Mouse (Mus musculus): ENCODE results near the gene Grtp1. TPM values are rescaled to one million over a fixed set of nuclear protein-coding genes. Genes with fewer than 3 reads are reported as not detected.
"Not testable (repeated sequence)": the region's sequence is repeated elsewhere in the genome, so short reads cannot be mapped to it uniquely, and the experiment has no call there.

Grtp1 gene
- polyA plus RNA-seq, 1 experiment from 2014 or later: 15.7 TPM

DNA sequence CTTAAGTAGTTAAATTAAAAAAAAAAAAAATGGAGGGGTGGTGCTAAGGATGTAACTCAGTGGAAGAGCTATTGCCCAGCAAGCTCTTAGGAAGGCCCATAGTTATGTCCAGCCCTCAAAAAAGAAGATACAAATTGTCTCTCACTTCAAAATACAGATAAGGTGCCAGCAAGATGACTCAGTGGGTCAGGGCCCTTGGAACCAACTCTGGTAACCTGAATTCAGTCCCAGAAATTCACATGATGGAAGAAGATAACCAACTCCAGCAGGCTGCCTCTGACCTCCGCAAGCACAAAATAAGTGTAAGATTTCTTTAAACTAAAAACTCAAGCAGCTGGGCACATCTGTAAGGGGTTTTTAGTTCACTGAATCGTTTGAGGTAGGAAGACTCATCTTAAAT lies 51.9 kb downstream of the Grtp1 start:
- WGBS: 78% methylated on average over 2 of the region's 2 CpGs
- ATAC-seq (ENCODE audit: insufficient number of reproducible peaks, low FRiP score, low TSS enrichment, low read depth) (no peak), DNase-seq (ENCODE audit: low spot score) (no peak)
- no peaks in the 10 kb centered on the region for H3K27me3 ChIP-seq (ENCODE audit: control insufficient read depth, insufficient read depth, low read length)
- no peaks in the 10 kb centered on the region for H3K9me3 ChIP-seq (ENCODE audit: control insufficient read depth, low read length)
- no peak overlapping the region for H3K4me3 ChIP-seq (ENCODE audit: low read depth, low read length)
- H3K4me1 ChIP-seq (ENCODE audit: control insufficient read depth, insufficient read depth, low read length): no peaks in the 10 kb centered on the region
- no peak overlapping the region for H3K9ac ChIP-seq (ENCODE audit: low read length)
- peaks cover 19% of the 10 kb centered on the region; the same call in 1 of the 2 replicates for H3K36me3 ChIP-seq (ENCODE audit: control insufficient read depth, insufficient read depth, low read length)
- no peak overlapping the region for H3K27ac ChIP-seq (replicated peaks; ENCODE audit: low read depth, low read length)
- H3K4me2 ChIP-seq (ENCODE audit: low read depth, severe bottlenecking): no peak overlapping the region

DNA sequence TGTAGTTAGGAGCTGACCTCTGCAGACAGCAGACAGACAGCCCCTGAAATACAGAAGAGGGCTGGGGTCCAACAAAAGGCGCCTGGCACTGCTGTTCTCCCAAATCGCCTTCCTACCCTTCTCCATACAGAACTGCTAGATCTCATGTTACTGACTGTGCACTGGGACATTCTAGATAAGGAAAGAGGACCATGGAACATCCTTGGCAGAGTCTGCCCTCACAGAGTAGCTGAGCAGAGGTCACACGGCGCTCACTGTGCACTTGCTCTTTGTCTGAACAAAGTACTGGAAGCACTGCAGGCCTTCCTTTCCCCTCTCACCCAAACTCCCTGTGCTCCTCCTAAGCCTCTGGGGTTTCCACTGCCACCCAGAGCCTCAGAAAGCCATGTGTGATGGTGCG lies 58.7 kb downstream of the Grtp1 start:
- Histone ChIP-seq H3K27ac (replicated peaks; ENCODE audit: low read depth, low read length) (no peak overlapping the region), H3K9me3 (ENCODE audit: control insufficient read depth, low read length) (no peaks in the 10 kb centered on the region), H3K36me3 (ENCODE audit: control insufficient read depth, insufficient read depth, low read length) (peaks cover 43% of the 10 kb centered on the region), H3K4me3 (ENCODE audit: low read depth, low read length) (no peak overlapping the region), H3K4me1 (ENCODE audit: control insufficient read depth, insufficient read depth, low read length) (no peaks in the 10 kb centered on the region), H3K27me3 (ENCODE audit: control insufficient read depth, insufficient read depth, low read length) (no peaks in the 10 kb centered on the region), H3K9ac (ENCODE audit: low read length) (no peak overlapping the region), H3K4me2 (ENCODE audit: low read depth, severe bottlenecking) (no peak overlapping the region)
- 90% methylated on average over 5 of the region's 5 CpGs for WGBS
- ATAC-seq (ENCODE audit: insufficient number of reproducible peaks, low FRiP score, low TSS enrichment, low read depth): no peak
- DNase-seq (ENCODE audit: low spot score): no peak

DNA sequence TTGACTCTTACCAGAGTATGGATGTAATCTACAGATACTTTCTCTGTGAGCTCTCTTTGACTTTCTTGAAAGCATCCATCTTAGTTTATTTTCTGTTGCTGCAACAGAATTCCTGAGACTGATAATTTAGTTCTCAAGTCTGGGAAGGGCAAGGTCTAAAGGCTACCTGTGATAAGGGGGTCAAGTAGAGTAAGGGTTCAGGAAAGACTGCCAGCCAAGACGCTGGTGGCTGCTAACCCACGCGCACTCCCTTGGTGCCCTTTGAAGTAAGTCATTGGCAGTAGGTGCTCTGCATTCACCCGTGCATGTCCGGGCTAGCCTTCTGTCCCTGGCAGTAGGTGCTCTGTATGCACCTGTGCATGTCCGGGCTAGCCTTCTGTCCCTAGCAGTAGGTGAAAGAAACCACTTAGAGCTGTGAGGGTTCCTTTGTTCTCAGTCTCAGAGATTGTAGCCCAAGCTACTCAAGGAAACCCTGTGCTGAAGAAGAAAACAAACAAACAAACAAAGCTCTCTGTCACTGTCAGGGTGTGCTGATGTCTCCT lies 60.7 kb downstream of the Grtp1 start:
- H3K27ac ChIP-seq (replicated peaks; ENCODE audit: low read depth, low read length): no peak overlapping the region
- H3K4me3 ChIP-seq (ENCODE audit: low read depth, low read length): no peak overlapping the region
- peaks cover 40% of the 10 kb centered on the region for H3K36me3 ChIP-seq (ENCODE audit: control insufficient read depth, insufficient read depth, low read length)
- ATAC-seq (ENCODE audit: insufficient number of reproducible peaks, low FRiP score, low TSS enrichment, low read depth): no peak
- H3K4me1 ChIP-seq (ENCODE audit: control insufficient read depth, insufficient read depth, low read length): no peaks in the 10 kb centered on the region
- no peaks in the 10 kb centered on the region for H3K9me3 ChIP-seq (ENCODE audit: control insufficient read depth, low read length)
- no peak overlapping the region for H3K9ac ChIP-seq (ENCODE audit: low read length)
- H3K4me2 ChIP-seq (ENCODE audit: low read depth, severe bottlenecking): no peak overlapping the region
- H3K27me3 ChIP-seq (ENCODE audit: control insufficient read depth, insufficient read depth, low read length): no peaks in the 10 kb centered on the region
- 96% methylated on average over 6 of the region's 6 CpGs for WGBS
- DNase-seq (ENCODE audit: low spot score): no peak

DNA sequence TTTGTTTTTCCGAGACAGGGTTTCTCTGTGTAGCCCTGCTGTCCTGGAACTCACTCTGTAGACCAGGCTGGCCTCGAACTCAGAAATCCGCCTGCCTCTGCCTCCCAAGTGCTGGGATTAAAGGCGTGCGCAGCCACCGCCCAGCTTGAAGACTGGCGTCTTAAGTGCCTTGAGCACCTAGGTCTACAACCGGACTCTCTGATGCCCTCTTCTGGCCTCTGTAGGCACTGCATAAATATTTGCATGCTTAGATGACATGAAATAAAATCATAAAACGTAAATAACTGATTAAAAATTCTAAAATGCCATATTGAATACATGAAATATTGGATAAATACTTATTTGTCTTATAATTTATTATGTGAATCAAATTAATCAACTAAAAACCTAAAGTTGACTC lies 68.2 kb downstream of the Grtp1 start:
- WGBS: 74% methylated on average over 9 of the region's 9 CpGs
- not testable (repeated sequence) for ATAC-seq (ENCODE audit: insufficient number of reproducible peaks, low FRiP score, low TSS enrichment, low read depth)
- peaks cover 33% of the 10 kb centered on the region for H3K36me3 ChIP-seq (ENCODE audit: control insufficient read depth, insufficient read depth, low read length)

DNA sequence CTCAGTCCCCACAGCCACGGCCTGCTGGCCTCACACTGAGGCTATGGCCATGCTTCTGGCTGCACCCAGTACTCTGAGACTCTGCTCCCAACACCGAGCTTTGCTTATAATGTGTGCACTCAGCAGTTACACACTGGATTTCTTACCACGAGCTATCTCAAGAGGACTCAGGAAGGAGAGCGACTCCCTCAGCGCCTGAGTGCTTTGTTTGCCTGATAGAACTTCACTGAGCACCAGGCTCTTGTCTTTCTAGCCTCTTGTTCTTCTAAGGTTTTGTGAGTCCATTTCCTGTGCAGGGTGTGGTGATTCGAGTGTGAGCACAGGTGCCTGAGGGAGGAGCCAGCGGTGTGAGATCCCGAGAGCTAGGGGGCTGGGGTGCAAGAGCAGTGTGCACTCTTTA lies 75.5 kb downstream of the Grtp1 start:
- Histone ChIP-seq H3K27ac (replicated peaks; ENCODE audit: low read depth, low read length) (no peak overlapping the region), H3K4me2 (ENCODE audit: low read depth, severe bottlenecking) (no peak overlapping the region), H3K4me3 (ENCODE audit: low read depth, low read length) (no peak overlapping the region), H3K9ac (ENCODE audit: low read length) (no peak overlapping the region), H3K27me3 (ENCODE audit: control insufficient read depth, insufficient read depth, low read length) (no peaks in the 10 kb centered on the region), H3K36me3 (ENCODE audit: control insufficient read depth, insufficient read depth, low read length) (peaks cover 13% of the 10 kb centered on the region), H3K4me1 (ENCODE audit: control insufficient read depth, insufficient read depth, low read length) (no peaks in the 10 kb centered on the region), H3K9me3 (ENCODE audit: control insufficient read depth, low read length) (no peaks in the 10 kb centered on the region)
- DNase-seq (ENCODE audit: low spot score): no peak
- ATAC-seq (ENCODE audit: insufficient number of reproducible peaks, low FRiP score, low TSS enrichment, low read depth): no peak
- WGBS: 88% methylated on average over 8 of the region's 8 CpGs

More for the DNA sequence above, 68.2 kb downstream of the Grtp1 start:
- H3K27me3 ChIP-seq (ENCODE audit: control insufficient read depth, insufficient read depth, low read length); H3K9me3 ChIP-seq (ENCODE audit: control insufficient read depth, low read length); H3K9ac ChIP-seq (ENCODE audit: low read length); H3K4me1 ChIP-seq (ENCODE audit: control insufficient read depth, insufficient read depth, low read length); H3K4me2 ChIP-seq (ENCODE audit: low read depth, severe bottlenecking); H3K4me3 ChIP-seq (ENCODE audit: low read depth, low read length); H3K27ac ChIP-seq (replicated peaks; ENCODE audit: low read depth, low read length): not testable (repeated sequence)
- peak; percentile 67 for DNase-seq (ENCODE audit: low spot score)

DNA sequence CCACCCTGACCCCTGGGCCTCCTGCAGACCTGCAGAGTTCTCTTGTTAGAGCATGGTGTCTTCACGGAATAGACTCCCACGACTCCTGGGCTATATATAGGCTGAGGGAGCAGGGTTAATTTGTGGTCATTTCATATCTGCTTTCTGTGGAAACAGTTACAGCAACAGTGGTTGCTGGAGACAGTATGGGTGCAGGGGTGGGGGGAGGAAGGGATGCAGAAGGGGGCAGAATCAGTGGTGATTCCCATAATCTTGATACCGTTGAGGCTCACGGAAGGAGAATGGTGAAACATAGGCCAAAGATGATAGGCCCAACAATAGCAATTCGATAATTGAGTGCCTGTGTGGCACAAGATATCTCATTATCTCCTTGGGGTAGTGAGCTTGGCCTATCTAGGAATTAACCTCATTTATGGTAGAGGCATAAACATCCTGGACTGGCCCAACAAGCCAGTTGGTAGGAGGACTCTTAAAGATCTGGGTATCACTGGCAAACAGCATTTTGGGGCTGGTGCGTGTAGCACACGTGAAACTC lies 77.5 kb downstream of the Grtp1 start:
- ATAC-seq (ENCODE audit: insufficient number of reproducible peaks, low FRiP score, low TSS enrichment, low read depth): no peak
- 92% methylated on average over 7 of the region's 7 CpGs for WGBS
- H3K4me3 ChIP-seq (ENCODE audit: low read depth, low read length): no peak overlapping the region

More for the DNA sequence above, 77.5 kb downstream of the Grtp1 start:
- Histone ChIP-seq H3K4me2 (ENCODE audit: low read depth, severe bottlenecking) (no peak overlapping the region), H3K9ac (ENCODE audit: low read length) (no peak overlapping the region), H3K27ac (replicated peaks; ENCODE audit: low read depth, low read length) (no peak overlapping the region), H3K36me3 (ENCODE audit: control insufficient read depth, insufficient read depth, low read length) (peaks cover 12% of the 10 kb centered on the region), H3K9me3 (ENCODE audit: control insufficient read depth, low read length) (no peaks in the 10 kb centered on the region), H3K27me3 (ENCODE audit: control insufficient read depth, insufficient read depth, low read length) (no peaks in the 10 kb centered on the region), H3K4me1 (ENCODE audit: control insufficient read depth, insufficient read depth, low read length) (no peaks in the 10 kb centered on the region)
- DNase-seq (ENCODE audit: low spot score): no peak

MicroRNAs encoded within 50 kb of the gene (microRNA counts, 519-probe panel; counts per million panel counts)
- 1,843 counts per million, percentile 14 among the panel's probes with 10 or more counts for microRNA mmu-miR-1968

Small RNA genes lying within 50 kb of the gene (microRNA-seq; reads per million reads assigned to microRNA genes)
- gene Mir1968: 15.6 reads per million, percentile 27 among the genes with 10 or more reads in this experiment
- gene Mir7065: not detected

Other genes starting within 250 kb of the Grtp1 start
- gene F7, start 174.6 kb downstream of the Grtp1 start, polyA plus RNA-seq (2014; fragmentation: Nextera tagmentation; extraction: Ambion mirVana): not detected in 2 replicates
- gene F10, start 163.3 kb downstream of the Grtp1 start, polyA plus RNA-seq (2014; fragmentation: Nextera tagmentation; extraction: Ambion mirVana): 0.67 and 1.1 TPM in 2 replicates
- 0.16 and 0.24 TPM in 2 replicates for gene Proz, start 139.7 kb downstream of the Grtp1 start, polyA plus RNA-seq (2014; fragmentation: Nextera tagmentation; extraction: Ambion mirVana)
- 55.7 and 57.4 TPM in 2 replicates for gene Pcid2, start 95.2 kb downstream of the Grtp1 start, polyA plus RNA-seq (2014; fragmentation: Nextera tagmentation; extraction: Ambion mirVana)
- gene Cul4a, start 95.0 kb downstream of the Grtp1 start, polyA plus RNA-seq (2014; fragmentation: Nextera tagmentation; extraction: Ambion mirVana): 107 and 108 TPM in 2 replicates
- 214 and 221 TPM in 2 replicates for gene Lamp1, start 41.5 kb downstream of the Grtp1 start, polyA plus RNA-seq (2014; fragmentation: Nextera tagmentation; extraction: Ambion mirVana)
- gene Adprhl1, start 53.5 kb upstream of the Grtp1 start, polyA plus RNA-seq (2014; fragmentation: Nextera tagmentation; extraction: Ambion mirVana): not detected in 2 replicates
- 26.9 and 28.7 TPM in 2 replicates for gene Dcun1d2, start 87.5 kb upstream of the Grtp1 start, polyA plus RNA-seq (2014; fragmentation: Nextera tagmentation; extraction: Ambion mirVana)
- gene Tmco3, start 87.6 kb upstream of the Grtp1 start, polyA plus RNA-seq (2014; fragmentation: Nextera tagmentation; extraction: Ambion mirVana): 35.9 and 38.6 TPM in 2 replicates
- 196 and 199 TPM in 2 replicates for gene Tfdp1, start 138.1 kb upstream of the Grtp1 start, polyA plus RNA-seq (2014; fragmentation: Nextera tagmentation; extraction: Ambion mirVana)
- gene Atp4b, start 196.2 kb upstream of the Grtp1 start, polyA plus RNA-seq (2014; fragmentation: Nextera tagmentation; extraction: Ambion mirVana): not detected in 2 replicates
- 0.03 TPM in 1 of 2 replicates, not detected in the other for gene Grk1, start 204.5 kb upstream of the Grtp1 start, polyA plus RNA-seq (2014; fragmentation: Nextera tagmentation; extraction: Ambion mirVana)
- 0.58 TPM in 1 of 2 replicates, not detected in the other for gene Tmem255b, start 234.6 kb upstream of the Grtp1 start, polyA plus RNA-seq (2014; fragmentation: Nextera tagmentation; extraction: Ambion mirVana)